Mouse (Mus musculus): Measurements from ENCODE around the gene 9530077C05Rik.

The 9530077C05Rik gene

DNA sequence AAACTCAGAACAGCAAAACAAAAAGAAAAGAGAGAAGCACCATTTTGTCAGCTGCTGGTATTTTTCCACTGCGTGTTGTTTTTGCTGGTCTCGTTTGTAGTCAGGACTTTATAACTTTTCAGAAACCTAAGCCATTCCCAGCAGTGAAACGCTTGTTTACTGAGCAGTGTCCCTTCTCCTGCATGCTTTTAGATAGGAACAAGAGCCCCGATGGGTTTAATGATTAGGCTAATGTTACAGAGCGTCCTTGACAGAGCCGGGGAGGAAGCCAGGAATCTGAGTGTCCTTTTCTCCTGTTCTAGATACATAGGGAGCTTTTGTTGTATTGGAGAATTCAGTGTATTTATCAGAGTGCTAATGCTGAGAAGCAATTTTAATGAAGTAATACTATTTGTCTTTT, 6.2 kb downstream of the 9530077C05Rik start:
- ATAC-seq (ENCODE audit: insufficient number of reproducible peaks, low FRiP score, low TSS enrichment) = no peak

DNA sequence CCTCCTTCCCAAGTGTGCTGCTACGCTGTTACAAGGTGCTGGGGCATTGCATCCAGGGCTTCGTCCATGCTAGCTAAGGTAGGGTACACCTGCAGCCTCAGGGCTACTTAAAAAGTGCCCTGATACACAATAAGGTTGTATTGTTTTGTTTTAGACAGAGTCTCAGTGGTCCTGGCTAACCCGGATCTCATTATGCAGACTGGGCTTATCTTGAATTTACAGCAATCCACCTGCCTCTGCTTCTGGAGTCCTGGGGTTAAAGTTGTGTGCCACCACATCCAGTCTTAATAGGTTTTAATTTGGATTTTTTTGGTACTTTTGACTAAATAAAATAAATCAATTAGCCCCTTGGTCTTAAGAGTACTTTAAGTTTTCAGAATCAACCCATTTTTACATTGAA, 8.6 kb downstream of the 9530077C05Rik start:
- no peak for ATAC-seq (ENCODE audit: insufficient number of reproducible peaks, low FRiP score, low TSS enrichment)

DNA sequence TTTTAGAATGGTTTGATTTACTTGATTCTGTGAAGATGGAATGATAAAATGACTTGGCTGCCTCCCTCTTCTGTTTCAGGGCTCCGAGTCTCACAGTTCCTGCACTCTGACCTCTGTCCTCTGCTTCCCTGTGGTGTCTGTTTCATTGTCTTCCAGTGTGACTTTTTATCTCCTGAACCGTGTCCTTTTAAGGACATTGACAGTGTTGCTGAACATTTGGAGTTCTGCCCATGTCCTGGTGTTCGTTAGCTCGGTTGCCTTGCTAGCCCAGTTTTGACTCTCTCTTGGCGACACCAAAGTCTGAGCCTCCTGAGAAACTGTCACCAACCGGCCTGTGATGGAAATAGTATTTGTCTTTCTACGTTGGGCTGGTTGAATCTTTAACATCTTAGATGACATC, 9.2 kb downstream of the 9530077C05Rik start:
- ATAC-seq (ENCODE audit: insufficient number of reproducible peaks, low FRiP score, low TSS enrichment) = no peak

DNA sequence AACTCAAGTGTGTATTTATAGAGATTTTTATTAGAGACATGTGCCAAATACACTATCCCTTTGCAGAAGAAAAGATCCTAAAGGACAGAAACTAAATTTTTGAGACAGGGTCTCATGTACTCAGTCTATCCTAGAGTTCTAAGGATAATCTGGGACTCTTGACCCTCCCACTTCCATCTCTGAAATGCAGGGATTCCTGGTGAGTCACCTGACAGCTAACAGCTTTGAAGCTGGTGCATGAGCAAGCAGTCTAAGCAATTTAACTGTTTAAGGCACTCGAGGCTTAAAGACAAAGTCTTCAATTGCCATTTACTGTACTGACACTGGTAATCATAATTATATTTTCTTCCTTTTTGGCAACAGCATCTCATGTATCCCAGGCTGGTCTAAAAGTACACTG, 11.2 kb downstream of the 9530077C05Rik start:
- ATAC-seq (ENCODE audit: insufficient number of reproducible peaks, low FRiP score, low TSS enrichment) = no peak

DNA sequence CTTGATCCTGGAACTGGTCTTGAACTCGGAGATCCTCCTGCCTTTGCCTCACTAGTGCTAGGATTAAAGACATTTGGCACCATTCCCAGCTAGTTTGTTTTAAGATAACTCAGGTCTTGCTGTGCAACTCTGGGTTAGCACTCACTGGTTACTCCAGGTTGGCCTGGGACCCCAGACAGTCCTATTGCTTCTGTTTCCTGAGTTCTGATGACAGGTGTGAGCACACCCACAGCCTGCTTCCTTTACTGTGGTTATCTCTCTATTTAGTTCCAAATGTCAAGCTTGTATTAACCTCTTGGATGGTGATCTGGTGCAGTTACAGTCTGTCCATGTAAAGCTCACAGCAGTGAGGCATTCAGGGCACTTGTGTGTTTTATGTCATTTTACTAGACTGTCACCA, 12.2 kb downstream of the 9530077C05Rik start:
- ATAC-seq (ENCODE audit: insufficient number of reproducible peaks, low FRiP score, low TSS enrichment) = no peak

DNA sequence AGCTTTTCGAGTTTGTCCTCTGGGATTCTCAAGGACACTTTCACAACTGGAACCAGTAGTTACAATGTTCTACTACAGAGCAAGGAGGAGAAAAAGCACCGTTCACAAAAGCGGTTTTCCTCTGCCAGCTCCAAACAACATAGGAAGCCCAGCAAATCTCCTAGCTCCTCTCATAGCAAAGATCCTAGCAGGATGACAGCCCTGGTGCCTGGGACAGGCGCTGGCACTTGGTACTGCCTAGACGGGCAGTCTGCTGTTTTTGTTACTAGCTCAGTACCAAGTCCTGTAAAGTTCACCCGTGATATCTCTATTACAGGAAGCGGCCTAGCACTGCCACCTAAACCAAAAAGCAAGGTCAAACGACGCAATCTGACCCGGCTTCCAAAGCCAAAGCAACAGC, 12.9 kb downstream of the 9530077C05Rik start:
- ATAC-seq (ENCODE audit: insufficient number of reproducible peaks, low FRiP score, low TSS enrichment) = no peak

DNA sequence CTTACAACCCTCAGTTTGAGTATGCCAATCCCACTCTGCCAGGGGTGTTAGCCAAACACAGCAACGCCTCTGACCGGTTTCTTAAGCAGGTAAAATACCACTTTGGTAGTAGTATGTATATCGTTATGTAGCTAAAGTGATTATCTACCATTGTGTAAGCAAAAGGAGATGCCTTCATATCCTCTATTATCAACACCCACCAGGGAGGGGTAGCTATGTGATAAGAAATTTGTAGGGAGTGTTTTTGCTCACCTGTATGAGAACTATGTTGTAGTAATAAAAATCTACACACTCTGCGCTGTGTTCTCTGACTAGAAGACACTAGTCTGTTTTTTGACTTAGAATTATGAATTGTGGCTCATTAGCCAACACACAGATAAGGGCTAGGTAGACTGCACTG, 13.4 kb downstream of the 9530077C05Rik start:
- no peak for ATAC-seq (ENCODE audit: insufficient number of reproducible peaks, low FRiP score, low TSS enrichment)

DNA sequence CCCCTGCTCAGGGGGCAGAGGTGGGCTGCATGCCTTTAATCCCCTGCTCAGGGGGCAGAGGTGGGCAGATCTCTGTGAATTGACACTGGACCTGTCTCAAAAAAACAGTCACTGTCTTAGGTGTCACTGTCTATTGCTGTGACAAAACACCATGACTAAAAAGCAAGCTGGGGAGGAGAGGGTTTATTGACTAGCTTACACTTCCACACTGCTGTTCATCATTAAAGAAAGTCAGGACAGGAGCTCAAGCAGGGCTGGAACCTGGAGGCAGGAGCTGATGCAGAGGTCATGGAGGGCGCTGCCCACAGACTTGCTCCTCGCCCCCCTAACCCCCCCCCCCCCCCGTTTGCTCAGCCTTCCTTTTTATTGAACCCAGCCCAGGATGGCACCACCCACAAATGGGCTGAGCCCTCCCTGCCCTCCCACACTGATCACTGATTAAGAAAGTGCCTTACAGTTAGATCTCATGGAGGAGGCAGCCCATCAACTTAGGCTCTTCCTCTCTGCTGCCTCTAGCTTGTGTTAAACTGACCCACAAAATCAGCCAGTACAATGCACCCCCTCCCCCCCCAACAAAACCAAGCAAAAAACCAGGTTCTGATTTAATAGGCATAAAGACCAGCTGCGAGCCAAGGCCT, 16.8 kb downstream of the 9530077C05Rik start:
- no peak for ATAC-seq (ENCODE audit: insufficient number of reproducible peaks, low FRiP score, low TSS enrichment)

DNA sequence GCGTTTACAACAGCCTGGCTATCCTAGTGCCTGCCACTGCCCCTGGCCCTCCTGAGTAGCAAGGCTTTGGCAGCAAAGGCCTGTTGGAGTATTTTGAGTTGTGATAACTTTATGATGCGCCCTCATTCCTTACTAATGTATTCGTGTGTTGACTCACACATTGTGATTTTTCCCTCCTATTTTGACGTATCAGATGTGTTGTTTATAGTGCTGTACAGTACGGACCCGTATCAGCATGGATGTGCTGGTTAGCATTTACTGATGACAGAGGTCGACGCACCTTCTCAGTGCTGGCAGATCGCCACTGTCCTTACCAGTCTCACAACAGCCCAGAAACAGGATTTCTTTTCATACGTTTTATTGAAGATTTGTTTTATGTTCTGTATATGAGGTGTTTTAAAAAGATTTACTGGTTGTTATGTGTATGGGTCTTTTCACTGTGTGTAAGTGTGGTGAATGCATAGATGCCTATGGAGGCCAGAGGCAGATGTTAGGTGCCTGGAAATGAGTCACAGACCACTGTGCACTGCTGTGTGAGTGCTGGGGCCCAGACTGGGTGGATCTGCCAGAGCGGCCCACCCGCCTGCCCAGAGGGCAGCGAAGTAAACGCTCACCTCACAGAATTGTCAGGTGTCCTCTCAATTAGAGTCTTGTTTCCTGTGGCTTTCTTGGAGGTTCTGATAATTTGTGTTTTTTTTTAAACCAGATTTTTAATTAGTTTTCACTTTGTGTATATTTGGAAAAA, 17.5 kb downstream of the 9530077C05Rik start:
- ATAC-seq (ENCODE audit: insufficient number of reproducible peaks, low FRiP score, low TSS enrichment) = no peak

DNA sequence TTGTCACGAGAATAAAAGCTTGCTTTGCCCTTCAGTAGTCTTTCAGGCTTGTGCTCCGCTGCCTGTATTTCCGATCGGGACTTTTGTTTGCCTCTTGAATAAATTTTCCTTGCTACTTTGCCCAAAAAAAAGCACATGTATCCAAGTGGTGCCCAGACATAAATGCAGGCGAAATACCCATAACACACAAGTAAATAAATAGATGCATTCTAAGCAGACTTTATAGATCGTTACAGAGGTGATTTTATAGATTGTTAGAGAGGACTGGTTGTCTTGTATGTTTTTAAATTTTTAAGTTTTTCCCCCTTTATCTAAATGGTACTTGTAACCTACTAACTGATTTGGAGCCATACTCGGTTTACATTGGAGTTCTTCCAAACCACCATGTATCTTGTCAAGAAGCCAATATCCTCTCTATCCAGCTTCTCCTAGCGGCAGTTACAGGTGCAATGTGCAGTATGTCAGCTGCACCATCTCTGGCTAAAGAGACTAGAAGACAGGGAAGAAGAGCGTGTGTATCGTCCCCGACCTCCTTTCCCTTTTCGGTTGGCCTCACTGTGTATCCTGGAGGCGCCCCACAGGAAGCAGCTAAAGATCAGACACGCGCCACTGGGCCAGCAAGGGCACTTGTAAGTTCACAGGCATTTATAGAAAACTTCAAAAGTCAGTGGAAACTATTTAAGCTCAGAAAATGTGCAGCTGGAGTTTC, 18.4 kb downstream of the 9530077C05Rik start:
- ATAC-seq (ENCODE audit: insufficient number of reproducible peaks, low FRiP score, low TSS enrichment) = no peak

DNA sequence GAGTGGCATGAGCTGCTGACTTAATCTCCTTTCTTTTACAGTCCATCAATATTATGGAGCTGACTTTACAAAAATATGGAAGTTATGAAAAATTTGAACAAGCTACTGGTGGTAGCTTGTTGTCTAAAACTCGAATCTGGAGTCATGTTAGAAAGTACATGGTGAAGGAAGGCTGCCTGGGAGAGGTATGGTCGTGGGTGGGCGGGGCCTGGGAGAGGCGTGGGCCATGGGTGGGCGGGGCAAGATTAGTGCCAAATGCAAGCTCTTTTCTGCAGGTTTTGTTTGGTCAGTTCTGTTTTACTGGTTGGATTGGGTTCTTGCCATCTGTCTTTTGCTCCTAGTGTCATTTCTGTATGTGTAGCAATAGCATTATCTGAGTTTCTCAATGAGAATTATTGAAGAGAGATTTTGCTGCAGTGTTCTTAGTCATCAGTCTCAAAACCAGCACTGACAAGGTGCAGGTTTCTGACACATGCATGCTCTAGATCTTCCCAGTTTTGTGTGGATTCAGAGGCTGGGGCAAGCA, 19.1 kb downstream of the 9530077C05Rik start:
- ATAC-seq (ENCODE audit: insufficient number of reproducible peaks, low FRiP score, low TSS enrichment) = no peak

DNA sequence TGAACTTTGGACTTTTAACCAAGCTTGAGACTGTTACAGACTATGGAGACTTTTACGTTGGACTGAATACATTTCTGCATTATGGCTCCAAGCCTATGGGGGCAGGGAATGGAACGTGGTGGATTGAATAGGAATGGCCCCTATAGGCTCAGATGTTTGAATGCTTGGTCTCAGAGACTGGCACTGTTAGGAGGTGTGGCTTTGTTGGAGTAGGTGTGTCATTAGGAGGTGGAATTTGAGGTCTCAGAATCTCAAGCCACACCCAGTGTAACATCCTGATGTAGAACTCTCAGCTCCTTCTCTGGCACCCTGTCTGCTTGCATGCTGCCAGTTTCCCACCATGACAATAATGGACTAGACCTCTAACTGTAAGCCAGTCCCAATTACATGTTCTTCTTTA, 21.9 kb downstream of the 9530077C05Rik start:
- ATAC-seq (ENCODE audit: insufficient number of reproducible peaks, low FRiP score, low TSS enrichment) = no peak

DNA sequence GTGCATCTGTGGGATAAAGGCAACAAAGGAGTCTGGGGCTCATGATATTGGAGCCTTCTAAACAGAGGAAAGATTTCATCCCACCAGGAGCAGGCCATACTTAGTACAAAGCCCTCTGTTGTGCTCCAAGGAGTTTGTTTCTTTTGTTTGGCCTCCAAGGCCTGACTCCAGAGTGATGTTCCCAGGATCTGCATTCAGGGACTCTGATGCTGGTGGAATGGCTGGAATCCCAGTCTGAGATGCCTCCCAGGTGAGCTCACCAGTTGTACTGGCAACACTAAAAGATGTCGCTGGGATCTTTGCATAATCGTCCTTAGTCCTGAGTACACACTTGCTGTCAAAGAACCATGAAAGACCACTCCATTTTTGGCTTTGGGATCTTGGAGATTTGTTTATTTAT, 22.8 kb downstream of the 9530077C05Rik start:
- ATAC-seq (ENCODE audit: insufficient number of reproducible peaks, low FRiP score, low TSS enrichment) = no peak

DNA sequence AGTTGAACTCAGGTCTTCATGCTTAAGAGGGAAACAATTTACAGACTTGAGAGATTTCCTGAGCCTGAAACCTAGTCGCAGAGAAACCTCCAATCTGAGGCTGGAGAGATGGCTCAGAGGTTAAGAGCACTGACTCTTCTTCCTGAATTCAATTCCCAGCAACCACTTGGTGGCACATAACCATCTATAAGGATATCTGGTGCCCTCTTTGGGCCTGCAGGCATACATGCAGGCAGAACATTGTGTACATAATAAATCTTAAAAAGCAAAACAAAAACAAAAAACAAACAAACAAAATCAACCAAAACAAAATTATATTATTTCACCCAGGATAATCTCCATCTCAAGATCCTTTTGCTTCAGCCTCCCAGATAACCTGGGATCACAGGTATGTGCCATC, 27.5 kb downstream of the 9530077C05Rik start:
- no peak for ATAC-seq (ENCODE audit: insufficient number of reproducible peaks, low FRiP score, low TSS enrichment)

DNA sequence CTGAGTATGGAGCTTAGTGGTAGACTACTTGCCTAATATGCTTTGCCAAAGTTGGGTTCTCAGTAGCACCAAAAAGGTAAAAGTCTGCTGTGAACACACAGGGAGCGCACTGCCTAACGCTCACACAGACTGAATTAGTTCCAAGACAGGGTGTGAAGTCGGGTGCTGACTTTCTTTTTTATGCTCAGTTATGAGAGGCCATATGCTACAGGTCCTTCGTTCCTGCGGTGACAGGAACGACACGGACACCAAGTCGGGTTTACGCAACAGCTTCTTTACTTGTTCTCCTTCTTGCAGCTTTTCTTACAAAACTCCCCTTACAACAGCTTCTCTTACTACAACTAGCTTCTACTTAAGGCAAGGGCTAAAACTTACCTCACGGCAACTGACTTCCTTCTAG, 31.8 kb downstream of the 9530077C05Rik start:
- no peak for ATAC-seq (ENCODE audit: insufficient number of reproducible peaks, low FRiP score, low TSS enrichment)

DNA sequence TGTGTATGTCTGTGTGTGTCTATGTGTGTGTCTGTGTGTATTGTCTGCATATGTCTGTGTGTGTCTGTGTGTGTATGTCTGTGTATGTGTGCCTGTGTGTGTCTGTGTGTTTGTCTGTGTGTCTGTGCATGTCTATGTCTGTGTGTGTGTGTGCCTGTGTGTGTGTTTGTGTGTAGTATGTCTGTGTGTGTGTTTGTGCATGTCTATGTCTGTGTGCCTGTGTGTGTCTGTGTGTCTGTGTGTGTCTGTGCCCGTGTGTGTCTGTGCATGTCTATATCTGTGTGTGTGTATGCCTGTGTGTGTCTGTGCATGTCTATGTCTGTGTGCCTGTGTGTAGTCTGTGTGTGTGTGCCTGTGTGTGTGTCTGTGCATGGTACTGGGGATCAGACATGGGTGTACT, 33.8 kb downstream of the 9530077C05Rik start:
- ATAC-seq (ENCODE audit: insufficient number of reproducible peaks, low FRiP score, low TSS enrichment) = no peak

DNA sequence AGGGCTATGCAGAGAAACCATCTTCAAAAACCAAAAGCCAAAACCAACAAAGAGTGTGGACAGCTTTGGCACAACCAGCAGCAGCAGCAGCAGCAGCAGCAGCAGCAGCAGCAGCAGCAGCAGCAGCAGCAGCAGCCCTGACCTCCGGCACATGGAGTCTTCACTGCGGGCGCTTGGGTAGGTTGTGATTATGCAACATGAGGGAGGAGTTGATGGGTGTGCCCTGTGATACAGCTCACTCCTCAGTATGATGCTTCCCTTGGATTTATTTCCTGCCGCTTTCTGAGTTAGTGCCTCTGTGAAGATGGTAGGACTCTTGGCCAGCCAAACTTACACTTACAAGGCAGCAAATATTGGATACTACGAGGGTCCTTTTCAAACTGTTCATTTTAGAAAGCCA, 35.9 kb downstream of the 9530077C05Rik start:
- no peak for ATAC-seq (ENCODE audit: insufficient number of reproducible peaks, low FRiP score, low TSS enrichment)

DNA sequence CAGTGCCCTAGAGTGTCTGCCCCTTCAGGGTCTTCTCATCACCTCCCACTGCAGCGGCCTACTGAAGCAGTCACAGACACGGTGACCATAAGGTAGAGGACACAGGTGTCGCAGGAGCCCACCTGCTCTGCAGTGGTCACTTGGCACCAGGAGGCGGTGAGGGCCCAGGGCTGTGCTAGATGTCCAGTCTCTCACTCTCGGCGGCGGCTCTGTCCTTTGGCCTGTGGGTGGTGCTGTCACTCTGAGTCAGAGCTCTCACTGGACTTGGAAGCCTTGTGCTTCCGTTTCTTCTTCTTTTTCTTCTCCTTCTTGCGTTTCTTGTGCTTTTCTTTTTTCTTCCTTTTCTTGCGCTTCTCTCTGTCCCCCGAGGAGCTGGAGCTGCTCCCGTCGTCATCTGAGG, 37.1 kb downstream of the 9530077C05Rik start:
- ATAC-seq (ENCODE audit: insufficient number of reproducible peaks, low FRiP score, low TSS enrichment) = peak; percentile 70; the same call in 1 of the 2 replicates

DNA sequence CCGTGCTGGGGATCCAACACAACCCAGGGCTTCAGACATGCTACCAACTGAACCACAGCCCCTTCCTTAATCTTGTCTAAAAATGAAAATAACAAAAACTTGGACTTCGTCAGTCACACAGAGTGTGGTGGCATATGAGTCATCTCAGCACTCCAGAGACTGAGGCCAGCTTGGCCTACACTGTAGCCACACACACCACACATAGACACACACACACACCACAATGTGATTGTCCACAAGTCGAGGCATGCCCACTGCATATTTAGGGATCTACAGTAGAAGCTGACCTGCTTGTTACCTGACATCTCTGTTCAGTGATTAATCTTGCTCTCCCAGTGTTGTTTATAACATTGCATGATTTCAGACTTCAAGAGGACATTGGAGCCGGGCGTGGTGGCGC, 37.9 kb downstream of the 9530077C05Rik start:
- ATAC-seq (ENCODE audit: insufficient number of reproducible peaks, low FRiP score, low TSS enrichment) = no peak

DNA sequence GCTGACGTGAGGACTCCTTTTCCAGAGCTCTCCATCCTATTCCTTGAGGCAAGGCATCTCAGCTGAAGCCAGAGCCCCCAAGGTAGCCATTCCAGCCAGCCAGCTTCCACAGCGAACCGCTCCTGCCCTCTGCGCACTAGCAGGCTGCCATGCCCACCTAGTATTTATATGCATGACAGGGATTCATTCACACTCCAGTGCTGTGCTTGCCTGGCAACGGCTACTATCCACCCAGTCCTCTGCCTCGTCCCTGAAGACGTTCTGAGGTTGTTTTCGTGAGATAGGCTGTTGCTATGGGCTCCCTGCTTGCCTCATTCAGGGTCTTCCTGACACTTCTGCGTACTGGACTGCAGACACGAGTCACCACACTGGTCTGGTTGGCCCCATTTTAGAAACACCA, 41.4 kb downstream of the 9530077C05Rik start:
- ATAC-seq (ENCODE audit: insufficient number of reproducible peaks, low FRiP score, low TSS enrichment) = no peak

DNA sequence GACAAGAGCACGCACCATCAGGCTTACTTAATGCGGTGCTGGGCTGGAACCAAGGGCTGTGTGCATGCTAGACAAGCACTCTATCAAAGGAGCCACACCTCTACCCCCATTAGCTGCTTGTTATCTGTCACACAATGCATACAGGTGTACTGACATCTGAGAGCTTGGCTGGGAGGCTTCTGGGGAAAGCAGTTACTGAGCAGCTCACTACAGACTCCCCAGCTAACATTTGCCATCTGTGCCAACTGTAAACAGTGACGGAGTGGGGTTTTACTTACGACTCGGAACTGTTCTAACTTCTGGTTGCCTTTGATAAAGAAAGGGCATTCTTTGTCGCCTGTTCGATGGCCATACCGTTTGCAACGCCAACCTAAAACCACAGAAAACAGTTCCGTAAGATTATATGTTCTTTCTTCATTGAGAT, 42.2 kb downstream of the 9530077C05Rik start:
- ATAC-seq (ENCODE audit: insufficient number of reproducible peaks, low FRiP score, low TSS enrichment) = no peak

Measured in cerebellum, adult (tissue).